Mouse (Mus musculus) heart, embryonic 12.5 days (tissue): ENCODE measurements around the gene Arid3b. TPM values are rescaled to one million over a fixed set of nuclear protein-coding genes. Genes with fewer than 3 reads are reported as not detected.
"Not testable (repeated sequence)": the region's sequence is repeated elsewhere in the genome, so short reads cannot be mapped to it uniquely, and the experiment has no call there.

Source experiments
- ATAC-seq: fragments of 200-750 bp; cut with Nextera tagmentation; 2 replicates; pipeline ENCODE4 v1.8.0; 2017; ENCODE audit warnings: moderate TSS enrichment, moderate library complexity; ENCODE audit not compliant: insufficient number of reproducible peaks, low FRiP score
- H3K27ac ChIP-seq: fragments of 300-500 bp; sonication (generic); 2 replicates; pipeline ENCODE4 v1.5.1; 2016; ENCODE audit warnings: mild to moderate bottlenecking, moderate library complexity; ENCODE audit not compliant: poor library complexity, severe bottlenecking
- H3K27me3 ChIP-seq: fragments of 300-500 bp; sonication (generic); replicated peaks from 2 replicates; pipeline ENCODE4 v1.6.1; 2016; ENCODE audit warnings: mild to moderate bottlenecking, moderate library complexity
- H3K36me3 ChIP-seq: fragments of 300-500 bp; sonication (generic); 2 replicates; pipeline ENCODE4 v1.6.1; 2016; ENCODE audit warnings: mild to moderate bottlenecking, moderate library complexity
- H3K4me1 ChIP-seq: fragments of 300-500 bp; sonication (generic); replicated peaks from 2 replicates; pipeline ENCODE4 v1.6.1; 2016; ENCODE audit warnings: mild to moderate bottlenecking
- H3K4me2 ChIP-seq: fragments of 300-500 bp; sonication (generic); 2 replicates; pipeline ENCODE4 v1.6.1; 2016; ENCODE audit warnings: mild to moderate bottlenecking, moderate library complexity
- H3K4me3 ChIP-seq: fragments of 300-500 bp; sonication (generic); 2 replicates; pipeline ENCODE4 v1.5.1; 2016; ENCODE audit warnings: mild to moderate bottlenecking
- H3K9ac ChIP-seq: fragments of 300-500 bp; sonication (generic); 2 replicates; pipeline ENCODE4 v1.6.1; 2016; ENCODE audit warnings: mild to moderate bottlenecking, moderate library complexity
- H3K9me3 ChIP-seq: fragments of 300-500 bp; sonication (generic); replicated peaks from 2 replicates; pipeline ENCODE4 v1.6.1; 2016; ENCODE audit warnings: mild to moderate bottlenecking, moderate library complexity
- WGBS: fragments of 180-500 bp; shearing (Covaris S2); methylation state at CpG from one replicate; pipeline ENCODE4 v1.1.7; 2016; 5-methylcytosine and 5-hydroxymethylcytosine counted together
- polyA plus RNA-seq: library from polyadenylated mRNA; unstranded; fragments of >200 nt; fragmentation: Nextera tagmentation; extraction: Ambion mirVana; gene quantifications from 2 replicates; pipeline ENCODE4 v1.2.1, GENCODE M21; 2016

Arid3b gene
- polyA plus RNA-seq, result 27.0 and 29.8 TPM in 2 replicates

DNA sequence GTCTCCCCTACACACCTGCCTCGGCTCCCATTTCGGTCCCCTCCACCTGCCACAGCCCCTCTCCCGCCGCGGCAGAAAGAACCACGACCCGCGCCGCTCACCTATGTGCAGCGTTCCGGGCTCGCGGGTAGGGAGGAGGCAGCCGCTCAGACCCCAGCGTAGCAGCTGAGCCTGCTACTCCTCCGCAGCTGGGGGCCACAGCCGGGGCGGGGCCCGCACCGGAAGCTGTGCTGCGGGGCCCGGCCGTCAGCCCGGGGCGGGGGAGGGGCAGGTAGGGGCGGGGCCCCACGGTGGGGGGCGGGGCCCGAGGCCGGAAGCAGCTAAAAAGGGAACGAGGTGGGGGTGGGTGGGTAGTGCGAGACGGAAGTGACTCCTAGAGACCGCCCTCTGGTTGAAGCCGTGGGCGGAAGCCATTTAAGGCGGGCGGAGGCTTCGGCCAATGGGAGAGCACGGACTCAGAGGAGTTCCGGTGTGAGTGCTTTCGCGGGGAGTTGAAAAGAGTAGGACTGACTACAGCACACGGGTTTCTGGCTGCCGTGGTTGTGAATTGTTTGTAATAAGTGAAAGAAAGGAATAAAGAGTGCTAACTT lies at the start of gene Arid3b:
Gene Arid3b (minus strand): TSS at position 213 of the 590 bp plus-strand sequence.
- ATAC-seq, result peak; percentile 98
- no peaks in the 10 kb centered on the region for H3K9me3 ChIP-seq
- H3K4me3 ChIP-seq, result peak within 1 kb of the TSS; percentile 81
- H3K9ac ChIP-seq, result peak within 1 kb of the TSS; percentile 81
- H3K4me2 ChIP-seq, result peak within 1 kb of the TSS; percentile 73
- peaks cover 38% of the 10 kb centered on the region for H3K4me1 ChIP-seq
- peak within 1 kb of the TSS; percentile 78 for H3K27ac ChIP-seq
- WGBS, result under 1% methylated on average over 45 of the region's 45 CpGs
- H3K36me3 ChIP-seq, result no peaks in the 10 kb centered on the region
- no peaks in the 10 kb centered on the region for H3K27me3 ChIP-seq

DNA sequence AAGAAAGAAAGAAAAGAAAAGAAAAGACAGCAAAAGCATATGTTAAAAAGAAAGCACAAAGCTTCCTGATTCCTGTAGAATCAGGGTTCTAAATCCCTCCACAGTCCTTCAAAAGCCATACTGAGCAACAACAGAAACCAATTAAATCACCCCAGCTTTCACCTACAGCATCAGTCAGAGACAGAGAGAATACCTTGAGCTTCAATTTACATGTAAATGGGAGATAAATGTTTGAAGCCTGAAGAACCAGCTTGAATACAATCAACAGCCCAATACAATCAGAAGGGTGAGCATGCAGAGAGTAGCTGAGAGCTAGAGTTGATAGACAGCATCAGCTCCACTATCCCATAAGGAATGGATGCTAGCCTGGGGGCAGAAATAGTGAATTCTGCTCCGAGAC lies 46.8 kb upstream of the Arid3b start:
- no peaks in the 10 kb centered on the region for H3K27me3 ChIP-seq
- no peak overlapping the region for H3K4me2 ChIP-seq
- H3K4me1 ChIP-seq, result 0 out of 2 replicates have a peak, but pooled peaks cover 8% of the 10 kb centered on the region
- H3K9ac ChIP-seq, result no peak overlapping the region
- no peak overlapping the region for H3K27ac ChIP-seq
- ATAC-seq, result no peak
- H3K36me3 ChIP-seq, result no peaks in the 10 kb centered on the region
- no peak overlapping the region for H3K4me3 ChIP-seq
- 56% methylated on average over 1 of the region's 1 CpGs for WGBS
- no peaks in the 10 kb centered on the region for H3K9me3 ChIP-seq

- H3K4me2 ChIP-seq, ATAC-seq, H3K4me3 ChIP-seq, H3K27me3 ChIP-seq, H3K9ac ChIP-seq, H3K27ac ChIP-seq, H3K36me3 ChIP-seq, H3K4me1 ChIP-seq, H3K9me3 ChIP-seq: not testable (repeated sequence)
- WGBS, result 76% methylated on average over 2 of the region's 2 CpGs
Measured at GRCm38 (mm10) chr9:57881781-57882180, 45.2 kb upstream of the Arid3b start.

GRCm38 (mm10) chr9:57880278-57880677 lies 43.7 kb upstream of the Arid3b start:
- Histone ChIP-seq H3K9me3 (no peaks in the 10 kb centered on the region), H3K36me3 (no peaks in the 10 kb centered on the region), H3K4me2 (no peak overlapping the region), H3K27me3 (no peaks in the 10 kb centered on the region), H3K4me1 (0 out of 2 replicates have a peak, but pooled peaks cover 8% of the 10 kb centered on the region), H3K9ac (no peak overlapping the region), H3K4me3 (no peak overlapping the region), H3K27ac (no peak overlapping the region)
- no peak for ATAC-seq
- 26% methylated on average over 4 of the region's 4 CpGs for whole genome bisulfite sequencing

GRCm38 (mm10) chr9:57879213-57879612 lies 42.6 kb upstream of the Arid3b start:
- Histone ChIP-seq H3K4me2 (no peak overlapping the region), H3K27ac (no peak overlapping the region), H3K9ac (no peak overlapping the region), H3K4me3 (no peak overlapping the region), H3K4me1 (0 out of 2 replicates have a peak, but pooled peaks cover 8% of the 10 kb centered on the region), H3K27me3 (no peaks in the 10 kb centered on the region), H3K36me3 (no peaks in the 10 kb centered on the region), H3K9me3 (no peaks in the 10 kb centered on the region)
- 38% methylated on average over 3 of the region's 3 CpGs for WGBS
- no peak for ATAC-seq

- ATAC-seq, result no peak
- Histone ChIP-seq H3K4me1 (0 out of 2 replicates have a peak, but pooled peaks cover 6% of the 10 kb centered on the region), H3K27ac (no peak overlapping the region), H3K4me3 (no peak overlapping the region), H3K36me3 (no peaks in the 10 kb centered on the region), H3K27me3 (no peaks in the 10 kb centered on the region), H3K9me3 (no peaks in the 10 kb centered on the region), H3K9ac (no peak overlapping the region), H3K4me2 (no peak overlapping the region)
- WGBS, result 56% methylated on average over 3 of the region's 3 CpGs
Measured at GRCm38 (mm10) chr9:57874994-57875393, 38.4 kb upstream of the Arid3b start.

DNA sequence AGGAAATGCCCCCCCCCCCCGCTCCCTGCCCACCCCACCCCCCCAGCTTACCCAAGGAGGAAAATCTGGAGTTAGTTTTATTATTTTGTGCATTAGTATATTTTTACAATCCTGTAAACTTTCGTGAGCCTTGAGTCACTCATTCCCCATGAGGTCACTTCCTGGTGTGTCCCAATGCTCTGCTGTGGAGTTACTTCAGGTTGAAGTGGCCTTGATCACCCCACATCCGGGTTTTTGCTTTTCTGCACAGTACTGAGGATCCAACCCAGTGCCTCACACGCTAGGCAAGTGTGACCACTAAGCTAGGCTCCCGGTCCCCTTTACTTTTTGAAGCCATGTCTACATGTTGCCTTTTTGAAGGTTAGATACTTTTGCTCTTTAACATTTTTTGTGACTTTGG lies 37.5 kb upstream of the Arid3b start:
- WGBS, result 75% methylated on average over 5 of the region's 5 CpGs
- H3K4me3 ChIP-seq, result no peak overlapping the region
- 0 out of 2 replicates have a peak, but pooled peaks cover under 1% of the 10 kb centered on the region for H3K4me1 ChIP-seq
- ATAC-seq, result no peak
- H3K9ac ChIP-seq, result no peak overlapping the region
- no peaks in the 10 kb centered on the region for H3K36me3 ChIP-seq
- no peaks in the 10 kb centered on the region for H3K9me3 ChIP-seq
- no peaks in the 10 kb centered on the region for H3K27me3 ChIP-seq
- H3K27ac ChIP-seq, result no peak overlapping the region
- H3K4me2 ChIP-seq, result no peak overlapping the region

GRCm38 (mm10) chr9:57870273-57870816 lies 33.8 kb upstream of the Arid3b start:
- H3K27me3 ChIP-seq, result no peaks in the 10 kb centered on the region
- no peaks in the 10 kb centered on the region for H3K9me3 ChIP-seq
- no peak overlapping the region for H3K4me2 ChIP-seq
- H3K4me3 ChIP-seq, result no peak overlapping the region
- no peak overlapping the region for H3K9ac ChIP-seq
- H3K36me3 ChIP-seq, result no peaks in the 10 kb centered on the region
- H3K27ac ChIP-seq, result no peak overlapping the region
- ATAC-seq, result no peak
- H3K4me1 ChIP-seq, result no peaks in the 10 kb centered on the region
- 56% methylated on average over 2 of the region's 2 CpGs for WGBS

DNA sequence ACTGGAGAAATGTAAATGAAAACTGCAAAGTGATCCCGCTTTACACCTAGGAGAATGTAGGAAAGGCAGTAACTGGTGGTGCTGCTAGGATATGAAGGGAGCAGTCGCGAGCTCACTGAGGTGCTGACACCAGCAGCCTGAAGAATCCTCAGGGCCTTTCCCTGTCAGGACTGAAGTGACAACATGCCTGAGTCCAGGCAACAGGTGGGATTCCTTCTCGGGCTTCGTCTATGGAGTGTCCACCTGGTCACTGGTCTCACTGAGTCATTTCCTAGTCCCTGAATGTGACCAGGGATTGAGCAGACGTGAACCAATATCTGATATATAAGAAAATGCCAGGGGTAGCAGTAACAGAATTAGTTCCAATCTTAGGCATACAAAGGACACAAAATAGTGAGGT lies 32.2 kb upstream of the Arid3b start:
- Histone ChIP-seq H3K4me3 (no peak overlapping the region), H3K36me3 (no peaks in the 10 kb centered on the region), H3K4me1 (no peaks in the 10 kb centered on the region), H3K4me2 (no peak overlapping the region), H3K9ac (no peak overlapping the region), H3K27me3 (no peaks in the 10 kb centered on the region), H3K9me3 (no peaks in the 10 kb centered on the region), H3K27ac (no peak overlapping the region)
- ATAC-seq, result no peak
- 59% methylated on average over 6 of the region's 6 CpGs for WGBS

- H3K4me1 ChIP-seq, result no peaks in the 10 kb centered on the region
- H3K27ac ChIP-seq, result no peak overlapping the region
- no peak overlapping the region for H3K4me3 ChIP-seq
- no peak overlapping the region for H3K4me2 ChIP-seq
- no peak overlapping the region for H3K9ac ChIP-seq
- no peaks in the 10 kb centered on the region for H3K27me3 ChIP-seq
- no peak for ATAC-seq
- no peaks in the 10 kb centered on the region for H3K36me3 ChIP-seq
- H3K9me3 ChIP-seq, result no peaks in the 10 kb centered on the region
- WGBS, result 77% methylated on average over 5 of the region's 5 CpGs
Measured at GRCm38 (mm10) chr9:57867880-57868279, 31.3 kb upstream of the Arid3b start.

GRCm38 (mm10) chr9:57867236-57867635 lies 30.6 kb upstream of the Arid3b start:
- Histone ChIP-seq H3K4me1 (no peaks in the 10 kb centered on the region), H3K9ac (no peak overlapping the region), H3K4me2 (no peak overlapping the region), H3K36me3 (no peaks in the 10 kb centered on the region), H3K27ac (no peak overlapping the region), H3K9me3 (no peaks in the 10 kb centered on the region), H3K4me3 (no peak overlapping the region), H3K27me3 (no peaks in the 10 kb centered on the region)
- 85% methylated on average over 4 of the region's 4 CpGs for WGBS
- no peak for ATAC-seq

GRCm38 (mm10) chr9:57866530-57866929 lies 29.9 kb upstream of the Arid3b start:
- no peak overlapping the region for H3K9ac ChIP-seq
- 76% methylated on average over 7 of the region's 7 CpGs for WGBS
- H3K4me3 ChIP-seq, result no peak overlapping the region
- no peak for ATAC-seq
- H3K27me3 ChIP-seq, result no peaks in the 10 kb centered on the region
- H3K4me1 ChIP-seq, result no peaks in the 10 kb centered on the region
- no peak overlapping the region for H3K4me2 ChIP-seq
- no peaks in the 10 kb centered on the region for H3K36me3 ChIP-seq
- H3K9me3 ChIP-seq, result no peaks in the 10 kb centered on the region
- no peak overlapping the region for H3K27ac ChIP-seq
